Mouse (Mus musculus): Measurements from ENCODE around the gene Lrrc4b.

GRCm38 (mm10) chr7:44494681-44495080, 65.9 kb downstream of the Lrrc4b start:
- no peak for TF ChIP-seq CTCF (IDR thresholded peaks at IDR 0.05; ENCODE audit: low read depth, low read length)
- TF ChIP-seq POLR2A (IDR thresholded peaks at IDR 0.05; ENCODE audit: borderline replicate concordance, low read depth, low read length): no peak

Measured in bone marrow macrophage, adult 2 months (primary cell).